Mouse (Mus musculus): ENCODE measurements around the gene Nrarp. TPM values are rescaled to one million over a fixed set of nuclear protein-coding genes. Genes with fewer than 3 reads are reported as not detected.

The Nrarp gene
- polyA plus RNA-seq, 1 experiment from 2014 or later: 21.4 TPM

DNA sequence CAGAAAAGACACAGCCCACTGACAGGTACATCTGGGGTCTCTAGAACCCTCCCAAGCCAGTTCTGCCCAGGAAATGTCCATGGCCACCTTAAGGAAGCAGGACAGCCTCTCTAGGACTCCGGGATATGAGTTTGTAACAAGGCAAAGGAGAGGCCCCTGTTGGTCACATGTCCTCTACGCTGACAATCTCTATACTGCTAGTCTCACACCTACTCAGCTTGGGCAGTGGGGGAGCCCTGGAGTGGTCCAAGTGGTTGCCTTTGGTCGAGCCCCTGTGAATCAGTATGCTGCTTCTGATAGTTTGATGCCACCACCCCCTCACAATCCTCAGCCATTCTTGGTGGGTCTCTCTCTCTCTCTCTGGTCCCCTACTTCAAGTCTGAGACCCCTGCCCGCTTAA, 13.1 kb upstream of the Nrarp start:
- H3K27me3 ChIP-seq: no peaks in the 10 kb centered on the region
- no peaks in the 10 kb centered on the region for H3K36me3 ChIP-seq
- 11% methylated on average over 4 of the region's 4 CpGs for WGBS
- H3K4me1 ChIP-seq (replicated peaks): peaks cover 59% of the 10 kb centered on the region
- H3K9me3 ChIP-seq: no peaks in the 10 kb centered on the region
- peak overlapping the region; percentile 49 for H3K4me3 ChIP-seq
- H3K9ac ChIP-seq: peak overlapping the region; percentile 70
- H3K27ac ChIP-seq: peak overlapping the region; percentile 74
- H3K4me2 ChIP-seq: peak overlapping the region; percentile 74
- peak; percentile 61 for ATAC-seq (ENCODE audit: low FRiP score)

DNA sequence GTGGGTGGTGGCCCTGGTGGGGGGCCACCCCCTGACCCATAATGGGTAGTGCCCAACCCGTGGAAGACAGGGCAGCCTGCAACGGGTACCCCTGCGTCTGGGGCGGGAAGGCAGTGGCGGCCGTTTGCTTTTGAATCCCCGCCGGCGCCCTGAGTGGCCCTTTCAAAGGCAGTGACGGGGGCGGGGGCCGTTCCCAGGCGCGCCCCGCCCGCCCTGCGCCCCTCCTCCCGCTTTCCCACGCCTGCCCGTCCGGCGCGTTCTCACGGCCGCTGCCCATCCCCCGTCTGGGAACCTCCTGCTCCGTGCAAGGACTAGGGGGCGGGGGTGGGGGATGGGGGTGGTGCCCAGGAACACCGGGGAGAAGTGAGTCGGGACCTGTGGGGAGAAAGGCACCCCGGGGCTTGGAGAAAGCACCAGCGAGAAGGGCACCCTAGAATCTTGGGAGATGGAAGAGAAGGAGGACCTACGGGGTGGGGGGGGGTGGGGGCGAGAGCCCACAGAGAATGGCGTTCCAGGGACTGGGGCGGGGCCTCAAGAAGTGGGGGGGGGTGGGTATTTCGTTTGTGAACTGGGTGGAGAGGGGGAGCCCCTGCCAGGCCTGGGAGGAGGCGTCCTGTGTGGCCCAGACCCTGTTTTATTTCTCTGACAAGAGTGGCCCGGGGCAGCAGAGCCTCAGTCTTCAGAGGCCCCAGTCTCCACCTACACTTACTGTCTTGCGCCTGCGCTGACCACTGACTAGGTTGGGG, 12.5 kb upstream of the Nrarp start:
- peak; percentile 76 for ATAC-seq (ENCODE audit: low FRiP score)
- no peaks in the 10 kb centered on the region for H3K36me3 ChIP-seq
- under 1% methylated on average over 34 of the region's 41 CpGs for whole genome bisulfite sequencing
- H3K4me3 ChIP-seq: peak overlapping the region; percentile 49
- H3K4me2 ChIP-seq: peak overlapping the region; percentile 74
- no peaks in the 10 kb centered on the region for H3K9me3 ChIP-seq
- peak overlapping the region; percentile 70 for H3K9ac ChIP-seq
- H3K27ac ChIP-seq: peak overlapping the region; percentile 74
- peaks cover 61% of the 10 kb centered on the region for H3K4me1 ChIP-seq (replicated peaks)
- H3K27me3 ChIP-seq: no peaks in the 10 kb centered on the region

DNA sequence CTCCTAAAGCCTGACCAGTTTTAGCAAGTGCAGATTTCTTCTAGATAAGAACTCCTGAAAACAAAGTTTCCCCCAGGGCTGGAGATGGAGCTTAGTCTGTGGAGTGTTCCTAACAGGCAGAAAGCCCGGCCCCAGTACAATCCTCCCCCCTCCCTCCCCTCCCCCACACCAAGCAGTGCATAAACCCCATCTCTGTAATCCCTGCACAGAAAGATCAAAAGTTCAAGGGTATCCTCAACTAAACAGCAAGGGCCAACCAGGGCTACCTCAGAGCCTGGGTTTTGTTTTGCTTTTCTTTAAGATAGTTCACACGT, 11.9 kb upstream of the Nrarp start:
- no peak for ATAC-seq (ENCODE audit: low FRiP score)
- Histone ChIP-seq H3K4me1 (replicated peaks) (peaks cover 55% of the 10 kb centered on the region), H3K27ac (peak overlapping the region; percentile 74), H3K9ac (peak overlapping the region; percentile 70), H3K9me3 (no peaks in the 10 kb centered on the region), H3K4me3 (peak overlapping the region; percentile 49), H3K4me2 (peak overlapping the region; percentile 74), H3K27me3 (no peaks in the 10 kb centered on the region), H3K36me3 (no peaks in the 10 kb centered on the region)
- WGBS: 9% methylated on average over 2 of the region's 2 CpGs

DNA sequence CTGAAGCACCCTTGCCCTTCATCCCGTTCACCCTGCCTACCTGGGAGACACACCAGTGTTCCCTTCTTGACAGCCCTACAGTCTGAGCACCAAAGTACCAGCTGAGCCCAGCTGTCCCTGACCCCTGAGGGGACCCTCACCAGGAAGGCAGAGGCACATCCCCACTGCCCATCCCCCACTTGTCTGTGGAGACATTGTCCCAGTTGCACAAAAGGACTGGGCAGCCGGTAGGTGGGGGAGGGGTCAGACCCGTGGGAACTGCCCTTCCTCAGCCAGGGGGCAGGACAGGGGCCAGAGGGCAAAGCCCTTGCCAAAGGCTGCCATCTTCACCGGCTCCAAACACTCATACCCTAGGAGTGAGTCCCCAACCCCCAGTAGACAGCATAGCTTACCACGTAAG, 10.8 kb upstream of the Nrarp start:
- H3K4me3 ChIP-seq: no peak overlapping the region
- H3K27me3 ChIP-seq: no peaks in the 10 kb centered on the region
- no peak overlapping the region for H3K27ac ChIP-seq
- H3K4me2 ChIP-seq: no peak overlapping the region
- 4% methylated on average over 5 of the region's 5 CpGs for WGBS
- no peaks in the 10 kb centered on the region for H3K9me3 ChIP-seq
- no peak overlapping the region for H3K9ac ChIP-seq
- H3K4me1 ChIP-seq (replicated peaks): peaks cover 51% of the 10 kb centered on the region
- no peaks in the 10 kb centered on the region for H3K36me3 ChIP-seq
- ATAC-seq (ENCODE audit: low FRiP score): no peak

DNA sequence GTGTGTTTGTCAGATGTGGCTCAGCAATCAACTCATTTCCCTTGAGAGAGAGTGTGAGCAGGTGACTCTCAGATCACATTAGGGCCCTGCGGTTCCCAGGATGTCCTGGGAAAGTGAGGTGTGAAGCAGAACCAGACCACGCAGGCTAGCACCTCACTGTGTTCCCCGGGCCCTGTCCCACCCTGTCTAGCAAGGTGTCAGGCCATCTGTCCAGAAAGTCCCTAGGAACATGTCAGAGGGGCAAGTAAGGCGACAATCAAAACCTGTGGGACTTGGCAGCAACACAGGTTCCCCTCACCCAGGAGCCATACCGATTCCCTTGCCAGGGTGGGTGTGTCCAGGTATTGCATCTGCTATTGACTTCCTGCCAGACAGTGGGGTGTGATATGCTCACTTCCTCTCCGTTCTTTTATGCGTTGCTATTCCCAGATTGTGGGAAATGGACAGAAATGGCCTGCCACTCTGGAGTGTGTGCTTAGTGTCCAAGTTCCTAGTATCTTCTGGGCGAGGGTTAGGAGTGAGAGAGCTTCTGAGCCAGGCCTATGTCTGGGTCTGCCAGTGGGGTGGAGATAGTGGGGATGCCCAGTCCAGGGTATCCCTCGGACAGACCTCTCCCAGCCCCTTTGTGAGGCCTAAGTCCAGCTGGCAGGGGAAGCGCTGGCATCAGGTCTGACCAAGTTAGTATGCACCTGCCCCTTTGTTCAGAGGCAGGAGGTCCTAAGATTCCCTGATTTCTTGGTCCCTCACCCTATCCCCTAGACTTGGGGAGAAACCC, 10.0 kb upstream of the Nrarp start:
- Histone ChIP-seq H3K4me3 (no peak overlapping the region), H3K4me1 (replicated peaks) (peaks cover 56% of the 10 kb centered on the region), H3K9ac (no peak overlapping the region), H3K4me2 (no peak overlapping the region), H3K27ac (peak overlapping the region; percentile 13; the same call in 1 of the 2 replicates), H3K36me3 (no peaks in the 10 kb centered on the region), H3K9me3 (no peaks in the 10 kb centered on the region), H3K27me3 (no peaks in the 10 kb centered on the region)
- WGBS: 68% methylated on average over 10 of the region's 10 CpGs
- ATAC-seq (ENCODE audit: low FRiP score): no peak

DNA sequence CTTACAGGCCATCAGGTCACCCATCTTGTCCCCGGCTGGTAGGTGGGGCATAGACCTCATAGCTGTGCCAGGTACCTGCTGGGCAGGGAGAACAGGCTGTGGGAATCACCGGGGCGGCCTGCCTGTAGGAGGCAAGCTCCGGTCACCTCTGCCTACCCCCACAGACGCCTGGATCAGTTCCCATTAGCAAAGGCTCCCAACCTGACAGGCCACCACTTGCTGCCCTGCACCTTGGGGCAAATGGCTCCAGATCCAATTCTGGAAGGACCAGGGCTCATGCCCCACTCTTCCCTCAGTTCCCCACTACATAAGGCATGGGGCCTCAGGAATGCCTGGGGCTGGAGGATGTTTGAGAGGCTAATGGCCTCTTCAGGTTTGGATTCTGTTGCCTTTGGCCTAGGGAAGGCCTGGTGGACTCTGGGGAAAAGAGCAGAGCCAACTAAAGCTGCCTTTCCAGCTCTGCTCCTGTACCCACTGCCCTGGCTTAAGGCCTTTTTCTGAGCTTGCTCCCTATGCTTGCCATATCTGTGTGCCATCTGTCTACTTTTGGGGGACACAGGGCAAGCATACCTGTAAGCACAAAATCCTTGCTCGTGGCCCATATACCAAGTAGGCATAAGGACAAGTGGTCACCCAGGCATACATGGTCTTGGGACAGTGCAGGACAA, 9.3 kb upstream of the Nrarp start:
- Histone ChIP-seq H3K36me3 (no peaks in the 10 kb centered on the region), H3K4me3 (no peak overlapping the region), H3K4me2 (no peak overlapping the region), H3K9ac (no peak overlapping the region), H3K27me3 (no peaks in the 10 kb centered on the region), H3K9me3 (no peaks in the 10 kb centered on the region), H3K27ac (no peak overlapping the region; the same call in 1 of the 2 replicates), H3K4me1 (replicated peaks) (peaks cover 62% of the 10 kb centered on the region)
- no peak for ATAC-seq (ENCODE audit: low FRiP score)
- WGBS: 88% methylated on average over 6 of the region's 6 CpGs

DNA sequence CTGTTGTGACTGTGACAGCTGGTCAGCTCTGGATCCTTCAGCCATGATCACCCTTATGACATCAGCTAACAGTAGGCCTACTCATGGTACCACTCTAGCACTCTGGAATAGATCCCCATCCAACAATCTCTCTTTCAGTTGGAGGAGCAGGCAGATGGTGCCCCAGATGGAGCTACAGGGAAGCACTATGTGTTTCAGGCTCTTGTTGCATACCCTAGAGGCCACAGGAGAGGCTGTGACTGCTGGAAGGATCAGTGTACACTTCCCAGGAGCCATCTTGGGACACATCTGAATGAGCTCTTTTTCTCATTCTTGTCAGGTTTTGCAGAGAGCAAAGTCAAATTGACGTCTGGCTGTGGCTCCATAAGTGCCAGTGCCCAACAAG, 8.8 kb upstream of the Nrarp start:
- no peaks in the 10 kb centered on the region for H3K9me3 ChIP-seq
- H3K4me3 ChIP-seq: no peak overlapping the region
- no peaks in the 10 kb centered on the region for H3K27me3 ChIP-seq
- no peak overlapping the region for H3K27ac ChIP-seq
- H3K9ac ChIP-seq: no peak overlapping the region
- peaks cover 67% of the 10 kb centered on the region for H3K4me1 ChIP-seq (replicated peaks)
- H3K4me2 ChIP-seq: no peak overlapping the region
- no peaks in the 10 kb centered on the region for H3K36me3 ChIP-seq
- ATAC-seq (ENCODE audit: low FRiP score): no peak
- WGBS: 41% methylated on average over 1 of the region's 1 CpGs

DNA sequence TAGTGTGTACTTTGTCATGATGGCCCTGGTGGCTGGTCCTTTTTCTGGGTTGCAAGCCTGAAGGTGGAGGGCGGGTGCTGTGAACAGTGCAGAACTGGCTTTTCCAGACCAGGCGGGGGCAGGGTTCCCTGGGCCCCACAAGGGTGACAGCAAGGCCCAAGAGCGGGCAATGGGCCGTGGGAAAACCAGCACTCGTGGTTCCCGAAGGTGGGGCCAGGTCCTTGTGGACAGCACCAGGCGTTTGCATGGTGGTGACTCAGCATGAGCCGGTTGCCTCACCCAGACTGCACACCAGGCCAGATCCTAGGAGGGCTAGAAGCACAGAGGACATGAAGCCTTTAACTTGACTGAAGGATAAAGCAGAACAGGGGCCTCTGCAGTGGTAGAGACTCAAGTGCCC, 7.9 kb upstream of the Nrarp start:
- H3K4me1 ChIP-seq (replicated peaks): peaks cover 71% of the 10 kb centered on the region
- H3K4me2 ChIP-seq: no peak overlapping the region
- no peak overlapping the region for H3K4me3 ChIP-seq
- no peak for ATAC-seq (ENCODE audit: low FRiP score)
- H3K36me3 ChIP-seq: no peaks in the 10 kb centered on the region
- H3K9ac ChIP-seq: no peak overlapping the region
- H3K9me3 ChIP-seq: no peaks in the 10 kb centered on the region
- 76% methylated on average over 8 of the region's 8 CpGs for WGBS
- H3K27ac ChIP-seq: no peak overlapping the region
- H3K27me3 ChIP-seq: no peaks in the 10 kb centered on the region

DNA sequence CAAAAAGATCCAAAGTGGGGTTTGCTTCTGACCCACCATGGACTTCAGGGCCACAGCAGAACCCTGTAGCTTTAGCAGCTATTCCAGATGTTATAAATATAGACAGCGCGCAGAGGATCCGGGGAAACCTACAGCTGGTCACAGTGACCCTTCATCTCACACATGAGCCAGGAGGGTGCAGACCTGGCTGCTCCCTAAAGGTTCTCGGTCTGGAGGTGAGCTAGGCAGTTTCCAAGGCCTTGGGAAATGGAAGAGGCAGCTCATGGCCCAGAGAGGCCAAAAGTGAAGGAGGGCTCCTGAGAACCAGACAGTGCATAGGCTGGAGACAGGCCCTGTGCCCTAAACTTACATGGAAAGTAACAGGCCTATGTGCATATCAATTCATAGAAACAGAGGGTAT, 6.7 kb upstream of the Nrarp start:
- H3K9me3 ChIP-seq: no peaks in the 10 kb centered on the region
- no peak overlapping the region for H3K4me2 ChIP-seq
- H3K4me1 ChIP-seq (replicated peaks): peaks cover 71% of the 10 kb centered on the region
- 97% methylated on average over 4 of the region's 4 CpGs for WGBS
- H3K36me3 ChIP-seq: no peaks in the 10 kb centered on the region
- no peak for ATAC-seq (ENCODE audit: low FRiP score)
- H3K4me3 ChIP-seq: no peak overlapping the region
- H3K27me3 ChIP-seq: 0 out of 2 replicates have a peak, but pooled peaks cover 5% of the 10 kb centered on the region
- no peak overlapping the region for H3K27ac ChIP-seq
- H3K9ac ChIP-seq: no peak overlapping the region

DNA sequence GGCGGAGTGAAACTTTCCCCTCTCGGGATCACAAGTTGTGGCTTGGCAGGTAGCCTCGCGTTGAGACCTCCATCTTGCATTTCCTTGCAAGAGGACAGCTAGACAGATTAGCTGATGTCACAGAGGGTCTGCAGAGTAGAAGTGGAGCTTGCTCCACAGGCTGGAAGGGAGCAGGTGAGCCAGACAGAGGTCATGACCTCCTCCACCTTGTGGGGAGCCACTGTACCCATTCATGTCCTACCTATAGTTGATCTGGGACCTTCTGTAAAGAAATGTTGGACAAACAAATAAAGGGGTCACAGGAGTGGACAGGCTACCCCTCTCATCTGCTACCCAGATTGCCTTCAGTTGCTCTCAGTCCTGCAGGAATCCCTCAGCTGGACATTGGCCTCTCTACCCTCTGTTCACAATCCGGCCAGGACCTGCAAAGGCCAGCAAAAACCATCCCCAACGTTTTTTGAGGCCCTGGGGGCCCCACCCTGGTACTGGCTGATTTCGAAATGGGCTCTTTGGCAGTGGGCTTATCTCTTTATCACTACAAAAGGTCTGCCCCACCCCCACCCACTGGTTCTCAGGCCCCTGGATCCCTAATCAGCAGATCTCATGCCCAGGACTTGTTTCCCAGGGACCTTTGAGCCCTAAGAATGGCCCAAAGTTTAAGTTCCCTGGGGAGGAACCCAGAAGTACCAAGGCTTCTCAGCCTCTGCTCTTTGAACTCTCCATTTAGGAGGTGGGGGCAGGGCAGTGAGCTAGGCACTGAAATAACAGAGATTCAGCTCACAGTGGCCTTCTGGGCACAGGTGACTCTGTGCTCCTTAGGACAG, 5.5 kb upstream of the Nrarp start:
- Histone ChIP-seq H3K27me3 (0 out of 2 replicates have a peak, but pooled peaks cover 5% of the 10 kb centered on the region), H3K4me3 (no peak overlapping the region), H3K9me3 (no peaks in the 10 kb centered on the region), H3K9ac (no peak overlapping the region), H3K36me3 (no peaks in the 10 kb centered on the region), H3K4me2 (no peak overlapping the region), H3K27ac (no peak overlapping the region), H3K4me1 (replicated peaks) (peaks cover 71% of the 10 kb centered on the region)
- no peak for ATAC-seq (ENCODE audit: low FRiP score)
- WGBS: 61% methylated on average over 7 of the region's 7 CpGs

DNA sequence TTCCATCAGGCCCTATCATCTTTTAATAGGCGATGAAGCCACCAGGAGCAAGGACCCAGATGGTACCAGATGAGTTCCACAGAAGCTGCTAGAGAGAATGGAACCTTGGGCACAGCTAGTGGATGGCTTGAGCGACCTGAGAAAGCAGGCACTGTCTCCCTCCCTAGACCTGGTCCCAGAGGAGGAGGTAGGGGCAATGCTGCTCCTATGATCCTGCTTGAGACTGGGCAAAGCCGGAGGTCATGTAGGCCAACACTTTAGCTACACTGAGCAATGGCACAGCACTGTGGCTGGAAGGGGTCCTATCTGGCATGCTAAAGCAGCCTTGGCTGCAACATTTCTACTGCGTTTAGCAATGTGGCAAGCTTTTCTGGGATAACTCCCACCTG, 4.9 kb upstream of the Nrarp start:
- Histone ChIP-seq H3K9ac (no peak overlapping the region), H3K4me1 (replicated peaks) (peaks cover 67% of the 10 kb centered on the region), H3K27me3 (0 out of 2 replicates have a peak, but pooled peaks cover 5% of the 10 kb centered on the region), H3K36me3 (no peaks in the 10 kb centered on the region), H3K27ac (no peak overlapping the region), H3K4me2 (no peak overlapping the region), H3K4me3 (no peak overlapping the region), H3K9me3 (no peaks in the 10 kb centered on the region)
- WGBS: 85% methylated on average over 4 of the region's 4 CpGs
- ATAC-seq (ENCODE audit: low FRiP score): no peak

DNA sequence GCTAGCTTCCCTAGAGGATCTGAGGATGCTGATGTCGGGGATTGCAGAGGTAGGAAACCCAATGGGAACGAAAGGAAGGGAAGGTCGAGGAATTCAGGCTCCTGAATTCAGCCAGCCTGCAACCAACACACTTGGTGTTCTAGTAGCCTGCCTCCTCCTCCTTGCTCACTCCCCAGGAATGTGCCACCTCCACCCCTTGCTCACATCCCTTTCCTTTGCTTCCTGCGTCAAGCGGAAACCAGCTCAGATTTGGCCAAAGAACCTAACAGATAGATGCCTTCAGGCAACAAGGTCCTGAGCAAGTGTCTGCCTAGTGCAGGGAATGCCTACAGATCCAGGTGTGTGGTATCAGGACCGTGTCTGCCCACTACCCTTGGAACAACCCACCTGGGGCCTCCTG, 4.0 kb upstream of the Nrarp start:
- no peak for ATAC-seq (ENCODE audit: low FRiP score)
- peaks cover 67% of the 10 kb centered on the region for H3K4me1 ChIP-seq (replicated peaks)
- 69% methylated on average over 6 of the region's 6 CpGs for WGBS

More for the DNA sequence above, 4.0 kb upstream of the Nrarp start:
- H3K9me3 ChIP-seq: no peaks in the 10 kb centered on the region
- peak overlapping the region; percentile 88 for H3K27ac ChIP-seq
- H3K4me2 ChIP-seq: peak overlapping the region; percentile 31
- H3K36me3 ChIP-seq: no peaks in the 10 kb centered on the region
- peak overlapping the region; percentile 58 for H3K9ac ChIP-seq
- no peak overlapping the region for H3K4me3 ChIP-seq
- 0 out of 2 replicates have a peak, but pooled peaks cover 5% of the 10 kb centered on the region for H3K27me3 ChIP-seq

Measured in hindbrain, embryonic 13.5 days (tissue).